Mouse (Mus musculus): ENCODE results near the gene Prdm16. TPM values are rescaled to one million over a fixed set of nuclear protein-coding genes. Genes with fewer than 3 reads are reported as not detected.

The Prdm16 gene
- polyA plus RNA-seq, 1 experiment from 2014 or later = 87.1 TPM

DNA sequence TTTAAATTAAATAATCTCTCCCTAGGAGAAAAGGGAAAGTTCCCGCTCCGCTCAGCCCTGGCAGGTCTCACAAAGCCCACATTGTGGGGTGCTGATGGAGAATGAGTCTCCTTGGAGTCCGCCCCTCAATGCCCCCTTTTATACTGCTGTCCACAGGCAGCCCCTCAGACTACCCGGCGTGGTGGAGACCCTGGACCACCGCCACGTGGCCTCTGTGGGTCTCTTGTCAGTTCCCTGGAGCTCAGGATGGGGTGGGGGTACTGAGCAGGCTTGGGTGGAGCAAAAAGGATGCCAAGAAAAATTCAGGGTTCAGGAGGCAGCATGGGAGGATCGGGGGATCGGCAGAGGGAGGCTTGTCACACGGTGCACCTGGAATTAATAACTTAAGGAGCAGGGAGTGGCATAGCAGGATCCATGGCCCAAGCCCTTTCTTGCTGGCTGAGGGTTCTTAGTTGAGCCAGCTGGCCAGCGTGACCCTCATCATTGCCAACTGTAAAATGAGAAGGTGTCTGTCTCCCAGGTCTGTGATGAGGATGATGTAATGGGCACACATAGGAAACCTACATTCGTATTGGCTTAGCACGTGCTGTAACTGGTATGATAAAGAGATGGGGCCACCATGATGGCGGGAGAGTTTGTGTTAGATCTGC is 239.9 kb downstream of the Prdm16 start:
- Histone ChIP-seq H3K9ac (ENCODE audit: low read length) (no peak overlapping the region), H3K27me3 (ENCODE audit: control insufficient read depth, insufficient read depth, low read length) (no peaks in the 10 kb centered on the region), H3K4me3 (ENCODE audit: low read depth, low read length) (no peak overlapping the region), H3K4me2 (ENCODE audit: low read depth, severe bottlenecking) (no peak overlapping the region), H3K9me3 (ENCODE audit: control insufficient read depth, low read length) (no peaks in the 10 kb centered on the region), H3K4me1 (ENCODE audit: control insufficient read depth, insufficient read depth, low read length) (peaks cover 31% of the 10 kb centered on the region), H3K27ac (replicated peaks; ENCODE audit: low read depth, low read length) (no peak overlapping the region; the same call in 1 of the 2 replicates), H3K36me3 (ENCODE audit: control insufficient read depth, insufficient read depth, low read length) (no peaks in the 10 kb centered on the region)
- no peak for DNase-seq (ENCODE audit: low spot score)
- 76% methylated on average over 14 of the region's 14 CpGs for WGBS
- no peak for ATAC-seq (ENCODE audit: insufficient number of reproducible peaks, low FRiP score, low TSS enrichment, low read depth)

DNA sequence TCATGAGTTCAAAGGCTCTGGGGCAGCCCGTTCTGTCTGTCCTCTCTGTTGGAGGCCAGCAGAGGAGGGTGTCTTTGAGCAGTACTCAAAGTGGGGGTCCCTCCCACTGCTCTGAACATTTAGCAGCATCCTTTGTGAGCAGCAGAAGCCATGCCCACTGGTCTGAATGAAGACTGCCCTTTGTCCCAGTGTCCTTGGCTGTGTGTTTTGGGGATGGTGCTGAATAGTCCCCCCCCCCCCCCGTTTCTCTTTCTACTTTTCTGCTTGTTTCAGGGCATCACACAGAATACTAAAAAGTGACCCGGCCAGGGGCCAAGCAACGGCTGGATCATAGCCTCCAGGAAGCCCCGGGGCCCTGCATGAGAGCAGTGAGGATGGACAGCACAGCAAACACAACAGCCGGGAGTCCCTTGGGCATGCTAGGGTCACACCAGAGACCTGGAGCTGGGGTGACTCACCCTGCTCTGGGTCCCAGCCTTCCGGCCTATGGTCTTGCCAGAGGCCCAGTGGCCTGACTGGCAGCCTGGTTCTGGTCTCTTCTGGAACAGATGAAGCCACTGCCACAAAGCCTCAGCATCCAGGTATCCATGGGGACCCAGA is 242.4 kb downstream of the Prdm16 start:
- Histone ChIP-seq H3K4me2 (ENCODE audit: low read depth, severe bottlenecking) (no peak overlapping the region), H3K27ac (replicated peaks; ENCODE audit: low read depth, low read length) (no peak overlapping the region), H3K9me3 (ENCODE audit: control insufficient read depth, low read length) (no peaks in the 10 kb centered on the region), H3K36me3 (ENCODE audit: control insufficient read depth, insufficient read depth, low read length) (no peaks in the 10 kb centered on the region), H3K9ac (ENCODE audit: low read length) (no peak overlapping the region), H3K4me3 (ENCODE audit: low read depth, low read length) (no peak overlapping the region), H3K27me3 (ENCODE audit: control insufficient read depth, insufficient read depth, low read length) (no peaks in the 10 kb centered on the region), H3K4me1 (ENCODE audit: control insufficient read depth, insufficient read depth, low read length) (peaks cover 56% of the 10 kb centered on the region)
- DNase-seq (ENCODE audit: low spot score) (no peak), ATAC-seq (ENCODE audit: insufficient number of reproducible peaks, low FRiP score, low TSS enrichment, low read depth) (no peak)
- 64% methylated on average over 7 of the region's 7 CpGs for WGBS

DNA sequence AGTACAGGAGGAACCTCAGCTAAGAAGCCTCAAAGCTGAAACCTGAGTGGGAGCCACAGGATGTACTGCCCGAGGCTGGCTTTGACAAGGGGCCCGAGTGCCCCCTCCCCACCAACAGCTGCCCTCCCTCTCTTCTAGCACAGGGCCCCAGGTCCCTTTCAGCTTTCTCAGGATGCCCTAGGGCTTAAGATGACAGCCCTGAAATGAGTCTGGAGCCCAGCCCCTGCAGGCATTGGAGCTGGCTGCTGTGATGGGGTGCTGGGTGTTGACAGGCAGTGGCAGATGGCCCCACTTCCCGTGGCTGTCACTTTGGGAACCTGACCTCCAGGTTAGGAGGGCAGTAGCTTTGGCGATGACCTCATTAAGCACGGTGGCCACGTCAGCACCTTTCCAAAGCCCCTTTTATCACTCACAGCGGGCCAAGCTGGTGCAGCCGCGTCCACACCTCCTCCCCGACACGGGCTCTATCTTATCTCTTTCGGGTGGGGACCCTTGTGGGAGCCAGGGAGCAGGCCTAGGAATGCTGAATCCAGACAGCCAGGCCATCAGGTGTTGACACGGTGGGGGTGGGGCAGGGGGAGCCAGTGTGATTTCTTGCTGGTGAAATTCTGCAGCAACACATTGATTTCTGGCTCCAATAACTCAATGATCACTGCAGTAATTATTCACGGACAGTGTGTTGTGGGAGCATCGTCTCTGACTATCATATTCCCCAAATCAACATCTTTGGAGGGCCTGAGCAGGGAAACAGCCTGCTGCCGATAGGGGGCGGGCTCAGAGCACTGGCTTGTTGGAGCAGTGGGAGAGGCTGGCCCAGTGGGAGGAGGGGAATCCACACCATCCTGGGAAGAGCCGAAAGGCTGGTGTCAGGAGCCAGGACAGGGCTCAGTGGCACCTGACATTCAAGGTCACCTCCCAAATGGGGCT is 243.2 kb downstream of the Prdm16 start:
- 12% methylated on average over 18 of the region's 18 CpGs for WGBS
- no peaks in the 10 kb centered on the region for H3K27me3 ChIP-seq (ENCODE audit: control insufficient read depth, insufficient read depth, low read length)
- H3K27ac ChIP-seq (replicated peaks; ENCODE audit: low read depth, low read length) = 0 out of 2 replicates have a peak overlapping the region, but pooled peaks have one; percentile 5
- no peak overlapping the region for H3K4me3 ChIP-seq (ENCODE audit: low read depth, low read length)
- no peak overlapping the region for H3K9ac ChIP-seq (ENCODE audit: low read length)
- H3K9me3 ChIP-seq (ENCODE audit: control insufficient read depth, low read length) = no peaks in the 10 kb centered on the region
- ATAC-seq (ENCODE audit: insufficient number of reproducible peaks, low FRiP score, low TSS enrichment, low read depth) (no peak), DNase-seq (ENCODE audit: low spot score) (peak; percentile 68)
- no peak overlapping the region for H3K4me2 ChIP-seq (ENCODE audit: low read depth, severe bottlenecking)
- H3K36me3 ChIP-seq (ENCODE audit: control insufficient read depth, insufficient read depth, low read length) = no peaks in the 10 kb centered on the region
- H3K4me1 ChIP-seq (ENCODE audit: control insufficient read depth, insufficient read depth, low read length) = peaks cover 63% of the 10 kb centered on the region

DNA sequence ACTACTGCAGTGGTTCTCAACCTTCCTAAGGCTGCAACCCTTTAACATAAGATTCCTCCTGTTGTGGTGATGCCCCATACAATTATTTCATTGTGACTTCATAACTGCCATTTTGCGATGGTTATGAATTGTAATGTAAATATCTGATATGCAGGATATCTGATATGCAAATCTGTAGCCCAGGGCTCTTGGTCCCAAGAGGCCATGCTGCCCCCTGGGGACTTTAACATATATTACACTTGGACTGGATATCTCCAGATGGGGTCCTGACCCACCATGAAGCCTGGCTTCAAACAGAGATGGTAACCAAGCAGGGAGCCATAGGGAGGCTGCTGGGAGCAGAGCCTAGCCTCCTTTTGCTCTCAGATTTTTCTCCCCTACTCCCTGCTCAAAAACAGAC is 244.0 kb downstream of the Prdm16 start:
- Histone ChIP-seq H3K36me3 (ENCODE audit: control insufficient read depth, insufficient read depth, low read length) (no peaks in the 10 kb centered on the region), H3K27ac (replicated peaks; ENCODE audit: low read depth, low read length) (no peak overlapping the region), H3K9me3 (ENCODE audit: control insufficient read depth, low read length) (no peaks in the 10 kb centered on the region), H3K4me1 (ENCODE audit: control insufficient read depth, insufficient read depth, low read length) (peaks cover 68% of the 10 kb centered on the region), H3K9ac (ENCODE audit: low read length) (no peak overlapping the region), H3K4me2 (ENCODE audit: low read depth, severe bottlenecking) (no peak overlapping the region), H3K4me3 (ENCODE audit: low read depth, low read length) (no peak overlapping the region), H3K27me3 (ENCODE audit: control insufficient read depth, insufficient read depth, low read length) (no peaks in the 10 kb centered on the region)
- no peak for ATAC-seq (ENCODE audit: insufficient number of reproducible peaks, low FRiP score, low TSS enrichment, low read depth)
- 93% methylated on average over 1 of the region's 1 CpGs for WGBS
- no peak for DNase-seq (ENCODE audit: low spot score)

DNA sequence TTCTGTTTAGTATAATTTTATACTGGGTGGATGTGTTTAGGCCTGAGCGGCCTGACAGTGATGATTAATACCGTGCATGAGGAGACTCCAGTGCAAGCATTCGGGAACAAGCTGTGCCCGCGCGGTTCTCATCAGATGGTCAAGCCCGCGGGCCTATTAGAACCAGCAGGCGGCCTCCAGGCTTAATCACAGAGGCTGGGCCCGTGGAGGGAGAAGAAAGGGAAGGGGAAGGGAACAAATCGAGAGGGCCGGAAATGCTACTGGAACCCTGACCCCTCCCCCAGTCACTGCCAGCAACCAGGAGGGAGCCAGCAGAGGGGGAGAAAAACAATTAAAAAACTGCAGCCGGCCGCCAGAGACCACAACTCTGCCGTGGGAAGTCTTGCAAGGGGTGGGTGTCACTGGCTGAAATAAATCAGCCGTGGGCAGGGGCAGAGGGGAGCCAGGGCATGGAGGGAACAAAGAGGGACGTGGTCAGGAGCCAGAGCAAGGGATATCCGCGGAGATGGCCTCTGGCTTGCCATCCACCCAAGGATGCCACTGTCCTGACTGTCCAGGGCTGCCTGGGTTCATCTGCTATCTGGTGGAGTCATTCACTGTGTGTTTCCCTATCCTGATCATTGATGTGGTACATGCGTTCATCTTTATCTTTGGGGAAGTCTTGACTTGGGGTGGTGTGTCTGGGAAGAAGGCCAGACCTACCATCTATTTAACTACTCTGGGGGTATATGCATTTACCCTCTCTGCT is 246.2 kb downstream of the Prdm16 start:
- DNase-seq (ENCODE audit: low spot score) (peak; percentile 85), ATAC-seq (ENCODE audit: insufficient number of reproducible peaks, low FRiP score, low TSS enrichment, low read depth) (peak; percentile 59)
- Histone ChIP-seq H3K27ac (replicated peaks; ENCODE audit: low read depth, low read length) (peak overlapping the region; percentile 80), H3K36me3 (ENCODE audit: control insufficient read depth, insufficient read depth, low read length) (no peaks in the 10 kb centered on the region), H3K9ac (ENCODE audit: low read length) (peak overlapping the region; percentile 50), H3K4me2 (ENCODE audit: low read depth, severe bottlenecking) (no peak overlapping the region), H3K4me1 (ENCODE audit: control insufficient read depth, insufficient read depth, low read length) (peaks cover 83% of the 10 kb centered on the region), H3K4me3 (ENCODE audit: low read depth, low read length) (no peak overlapping the region), H3K9me3 (ENCODE audit: control insufficient read depth, low read length) (no peaks in the 10 kb centered on the region), H3K27me3 (ENCODE audit: control insufficient read depth, insufficient read depth, low read length) (no peaks in the 10 kb centered on the region)
- WGBS = 5% methylated on average over 20 of the region's 20 CpGs

DNA sequence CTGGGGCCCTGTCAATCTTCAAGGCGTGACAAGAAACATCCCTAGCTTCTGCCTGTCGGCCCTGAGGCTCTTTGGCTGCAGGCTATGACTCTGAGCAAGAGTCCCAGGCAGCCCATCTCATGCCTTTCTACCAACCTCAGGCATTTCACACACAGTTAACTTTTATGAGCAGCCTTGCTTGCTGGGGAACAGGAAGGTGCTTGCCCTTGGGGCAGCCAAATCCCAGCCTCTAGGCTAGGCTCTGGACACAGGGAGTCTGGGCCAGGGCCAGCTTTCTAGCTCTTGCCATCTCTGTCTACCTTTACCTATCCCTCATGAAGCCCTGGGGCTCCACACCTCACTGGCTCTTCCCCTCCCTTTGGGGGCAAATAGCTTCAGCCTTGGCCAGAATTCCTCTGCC is 247.0 kb downstream of the Prdm16 start:
- Histone ChIP-seq H3K9ac (ENCODE audit: low read length) (no peak overlapping the region), H3K36me3 (ENCODE audit: control insufficient read depth, insufficient read depth, low read length) (no peaks in the 10 kb centered on the region), H3K27me3 (ENCODE audit: control insufficient read depth, insufficient read depth, low read length) (no peaks in the 10 kb centered on the region), H3K27ac (replicated peaks; ENCODE audit: low read depth, low read length) (peak overlapping the region; percentile 80), H3K9me3 (ENCODE audit: control insufficient read depth, low read length) (no peaks in the 10 kb centered on the region), H3K4me1 (ENCODE audit: control insufficient read depth, insufficient read depth, low read length) (peaks cover 90% of the 10 kb centered on the region), H3K4me3 (ENCODE audit: low read depth, low read length) (no peak overlapping the region), H3K4me2 (ENCODE audit: low read depth, severe bottlenecking) (peak overlapping the region; percentile 0; the same call in 1 of the 2 replicates)
- 23% methylated on average over 2 of the region's 2 CpGs for WGBS
- DNase-seq (ENCODE audit: low spot score) = peak; percentile 57
- no peak for ATAC-seq (ENCODE audit: insufficient number of reproducible peaks, low FRiP score, low TSS enrichment, low read depth)

DNA sequence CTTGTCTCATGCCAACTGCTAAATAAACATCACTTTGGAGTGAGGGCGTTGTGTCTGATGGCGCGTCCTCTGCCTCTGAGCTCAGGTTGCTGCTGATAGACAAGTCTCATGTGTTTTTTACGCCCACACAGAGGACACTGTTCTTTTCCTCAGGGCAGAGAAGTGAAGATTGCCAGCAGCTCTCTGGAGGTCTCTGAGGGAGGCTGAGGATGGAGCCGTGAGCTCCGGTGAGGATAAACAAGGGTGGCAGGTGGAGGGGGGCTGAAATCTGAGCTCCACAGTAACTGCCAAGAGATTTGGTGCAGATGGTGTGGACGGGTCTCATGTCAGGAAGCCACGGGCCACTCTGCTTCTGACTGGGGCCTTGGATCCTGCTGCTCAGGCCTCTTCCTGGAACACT is 249.9 kb downstream of the Prdm16 start:
- peak overlapping the region; percentile 72; the same call in 1 of the 2 replicates for H3K27ac ChIP-seq (replicated peaks; ENCODE audit: low read depth, low read length)
- no peak overlapping the region for H3K9ac ChIP-seq (ENCODE audit: low read length)
- no peaks in the 10 kb centered on the region for H3K36me3 ChIP-seq (ENCODE audit: control insufficient read depth, insufficient read depth, low read length)
- no peak for ATAC-seq (ENCODE audit: insufficient number of reproducible peaks, low FRiP score, low TSS enrichment, low read depth)
- peaks cover 69% of the 10 kb centered on the region for H3K4me1 ChIP-seq (ENCODE audit: control insufficient read depth, insufficient read depth, low read length)
- 37% methylated on average over 8 of the region's 8 CpGs for WGBS
- no peak overlapping the region for H3K4me2 ChIP-seq (ENCODE audit: low read depth, severe bottlenecking)
- no peaks in the 10 kb centered on the region for H3K27me3 ChIP-seq (ENCODE audit: control insufficient read depth, insufficient read depth, low read length)
- no peaks in the 10 kb centered on the region for H3K9me3 ChIP-seq (ENCODE audit: control insufficient read depth, low read length)
- no peak overlapping the region for H3K4me3 ChIP-seq (ENCODE audit: low read depth, low read length)
- peak; percentile 43 for DNase-seq (ENCODE audit: low spot score)

DNA sequence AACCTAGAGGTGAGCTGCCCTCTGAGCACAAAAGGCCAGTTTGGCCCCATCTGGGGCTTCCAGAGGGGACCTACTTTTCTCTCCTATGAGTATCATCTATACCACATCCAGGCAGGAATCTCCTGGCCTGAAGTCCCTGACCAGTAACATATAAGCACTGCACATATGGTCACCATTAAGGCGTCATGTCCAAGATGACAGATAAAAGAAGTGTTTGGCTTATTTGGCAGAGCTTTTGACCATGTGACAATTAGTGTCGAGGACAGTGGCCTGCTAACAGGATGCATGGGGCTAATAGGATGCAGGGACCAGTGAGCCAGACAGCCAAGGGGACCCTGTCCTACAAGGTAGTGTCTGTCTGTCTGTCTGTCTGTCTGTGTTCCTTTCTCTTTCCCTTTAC is 250.8 kb downstream of the Prdm16 start:
- H3K4me2 ChIP-seq (ENCODE audit: low read depth, severe bottlenecking) = no peak overlapping the region
- peaks cover 60% of the 10 kb centered on the region for H3K4me1 ChIP-seq (ENCODE audit: control insufficient read depth, insufficient read depth, low read length)
- DNase-seq (ENCODE audit: low spot score) (no peak), ATAC-seq (ENCODE audit: insufficient number of reproducible peaks, low FRiP score, low TSS enrichment, low read depth) (no peak)
- H3K27ac ChIP-seq (replicated peaks; ENCODE audit: low read depth, low read length) = peak overlapping the region; percentile 61; the same call in 1 of the 2 replicates
- H3K27me3 ChIP-seq (ENCODE audit: control insufficient read depth, insufficient read depth, low read length) = no peaks in the 10 kb centered on the region
- H3K9me3 ChIP-seq (ENCODE audit: control insufficient read depth, low read length) = no peaks in the 10 kb centered on the region
- H3K9ac ChIP-seq (ENCODE audit: low read length) = no peak overlapping the region
- no peaks in the 10 kb centered on the region for H3K36me3 ChIP-seq (ENCODE audit: control insufficient read depth, insufficient read depth, low read length)
- 22% methylated on average over 2 of the region's 2 CpGs for WGBS
- H3K4me3 ChIP-seq (ENCODE audit: low read depth, low read length) = no peak overlapping the region

All from limb, embryonic 11.5 days (tissue).